Mouse (Mus musculus) retina, postnatal 1 day (tissue): Measurements from ENCODE around the gene Nek5.

Source experiments
- DNase-seq: peaks from one replicate; pipeline ENCODE4 v3.0.0-alpha.2; 2012

Nek5 gene

DNA sequence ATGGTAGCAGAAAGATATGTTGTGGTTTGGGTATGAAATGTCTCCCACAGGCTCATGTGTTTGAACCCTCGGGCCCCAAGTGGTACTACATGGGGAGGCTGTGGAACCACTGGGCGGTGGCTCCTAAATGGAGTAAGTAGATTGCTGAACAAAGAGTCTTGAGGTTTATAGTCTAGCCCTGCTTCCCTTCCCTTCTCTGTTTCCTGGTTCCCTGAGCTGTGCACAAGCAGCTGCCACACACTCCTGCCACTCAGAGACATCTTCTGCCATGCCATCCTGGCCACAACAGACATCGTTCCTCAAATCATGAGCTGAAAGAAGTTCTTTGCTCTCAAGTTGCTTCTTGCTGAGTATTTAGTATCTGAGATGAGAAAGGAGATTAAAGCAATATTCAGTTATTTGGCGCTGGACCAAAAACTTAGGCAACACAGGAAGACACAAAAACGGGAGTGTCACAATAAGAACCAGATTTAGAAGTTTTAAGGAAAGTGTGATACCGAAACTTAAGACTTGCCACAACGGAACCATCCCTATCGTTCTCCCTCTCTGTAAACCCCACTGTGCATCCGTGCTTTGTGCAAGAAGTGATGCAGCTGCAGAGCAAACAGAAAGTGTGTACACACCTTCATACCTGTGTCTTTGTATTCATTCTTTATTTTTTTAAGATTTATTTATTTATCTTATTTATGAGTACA lies 45.4 kb downstream of the Nek5 start:
- no peak for DNase-seq

DNA sequence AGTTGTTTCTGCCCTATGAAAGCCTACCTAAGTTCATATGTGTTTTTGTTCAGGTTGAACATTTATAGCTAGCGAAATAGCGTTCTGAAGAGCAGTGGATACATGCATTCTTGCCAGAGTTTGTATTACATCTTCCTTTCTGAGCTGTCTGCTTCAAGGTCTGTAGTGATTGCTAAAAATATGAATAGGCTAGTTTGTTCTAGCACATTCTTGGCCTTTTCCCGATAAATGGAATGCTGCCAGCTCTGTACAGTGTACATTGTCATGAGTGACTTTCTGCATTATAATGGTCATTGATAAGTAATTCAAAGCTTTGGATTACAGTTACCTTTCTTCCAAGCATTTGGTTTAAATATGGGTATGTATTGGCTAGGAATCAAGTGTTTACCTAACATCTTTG lies 63.7 kb downstream of the Nek5 start:
- no peak for DNase-seq

- peak; percentile 99 for DNase-seq
These were observed 64.4 kb downstream of the Nek5 start, which contains the start of gene Alg11 for GRCm38 (mm10) chr8:22060446-22060889. Gene Alg11, plus strand, starts transcription at chr8:22060721.

DNA sequence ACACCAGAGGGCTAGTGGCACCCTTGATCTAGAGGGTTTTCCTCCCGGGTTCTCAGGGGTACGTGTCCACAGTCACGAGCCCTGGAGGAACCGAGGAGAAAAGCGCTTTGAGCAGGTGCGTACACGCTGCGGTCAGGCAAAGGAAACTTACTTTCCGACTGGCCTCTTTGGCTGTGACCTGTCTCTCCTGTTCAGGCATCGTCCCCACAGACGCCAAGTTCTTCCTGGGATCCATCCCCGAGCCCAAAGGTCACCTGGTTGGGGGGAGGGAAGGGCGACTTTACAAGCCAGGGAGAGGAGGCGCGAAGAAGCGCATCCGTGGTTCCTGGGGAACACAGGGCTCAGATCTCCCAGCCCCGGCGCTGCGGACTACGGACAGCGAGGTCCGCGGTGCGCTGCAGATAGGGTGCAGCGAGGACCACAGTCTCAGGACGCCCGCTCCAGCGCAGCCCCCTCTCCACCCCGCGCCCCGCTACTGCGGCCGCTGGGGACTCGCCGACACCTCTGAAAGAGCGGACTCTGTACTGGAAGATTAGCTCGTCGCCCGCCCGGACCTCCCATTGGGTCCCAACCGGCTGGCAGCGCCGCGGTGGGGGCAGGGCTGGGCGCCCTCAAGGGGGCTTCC lies 64.9 kb downstream of the Nek5 start, which contains the start of gene Atp7b:
Gene Atp7b (minus strand): TSS at position 485 of the 625 bp plus-strand sequence.
- DNase-seq: no peak

GRCm38 (mm10) chr8:22059153-22059738 lies 65.6 kb downstream of the Nek5 start:
- DNase-seq: peak; percentile 17

GRCm38 (mm10) chr8:22058368-22058767 lies 66.5 kb downstream of the Nek5 start:
- no peak for DNase-seq

DNA sequence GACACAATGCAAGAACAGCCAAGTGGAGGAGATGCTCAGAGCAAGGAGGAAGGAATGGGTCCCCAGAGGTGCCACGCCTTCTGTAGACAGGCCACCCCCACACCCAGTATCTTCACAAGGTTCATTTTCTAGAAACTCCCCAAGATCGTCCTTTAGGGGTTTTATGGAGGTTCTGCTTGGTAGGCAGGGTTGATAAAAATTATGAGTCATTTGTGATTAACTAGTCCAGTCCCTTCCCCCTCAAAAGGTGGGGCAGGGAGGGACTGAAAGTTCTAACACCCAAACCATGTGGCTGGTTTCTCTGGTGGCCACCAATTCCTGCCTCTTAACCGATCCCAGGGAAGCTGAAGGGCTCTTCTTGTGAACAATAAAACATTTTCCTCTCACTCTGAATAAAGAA lies 68.0 kb downstream of the Nek5 start:
- DNase-seq: no peak

GRCm38 (mm10) chr8:22055492-22055877 lies 69.4 kb downstream of the Nek5 start:
- no peak for DNase-seq

GRCm38 (mm10) chr8:22054674-22055491 lies 70.0 kb downstream of the Nek5 start:
- no peak for DNase-seq

DNA sequence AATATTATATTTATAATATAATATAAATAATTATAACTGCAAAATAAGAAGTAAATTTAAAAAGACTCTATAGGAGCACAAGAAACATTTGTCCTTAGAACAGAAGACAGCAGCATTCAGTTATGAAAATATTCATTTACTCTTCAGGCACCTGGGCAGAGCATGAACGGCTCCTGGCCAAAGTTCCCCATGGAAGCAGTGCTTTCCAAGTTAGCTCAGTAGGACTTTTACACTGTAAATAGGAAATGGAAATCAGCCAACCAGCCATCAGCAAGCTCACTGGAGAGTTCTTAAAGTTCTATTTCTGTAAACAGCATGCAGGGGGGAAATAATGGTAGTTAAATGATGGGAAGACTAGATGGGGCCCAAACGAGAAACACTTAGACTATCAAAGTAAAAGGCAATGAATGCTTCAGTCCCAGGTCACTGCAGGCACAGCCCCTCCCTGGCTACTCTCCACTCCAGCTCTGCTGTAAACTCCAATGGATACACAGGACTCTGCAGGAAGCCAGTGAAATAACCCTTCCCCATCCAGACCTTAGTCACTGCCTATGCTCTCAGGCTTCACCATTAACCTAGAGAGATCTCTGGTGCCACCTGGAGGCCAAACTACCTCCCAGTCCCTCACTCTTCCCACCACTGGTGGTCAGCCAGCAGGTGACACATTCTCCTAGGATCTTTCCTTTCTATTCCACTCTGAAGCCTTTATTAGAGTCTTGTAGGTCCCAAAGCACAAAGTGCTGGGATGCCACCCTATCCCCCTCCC lies 77.0 kb downstream of the Nek5 start:
- DNase-seq: peak; percentile 68

DNA sequence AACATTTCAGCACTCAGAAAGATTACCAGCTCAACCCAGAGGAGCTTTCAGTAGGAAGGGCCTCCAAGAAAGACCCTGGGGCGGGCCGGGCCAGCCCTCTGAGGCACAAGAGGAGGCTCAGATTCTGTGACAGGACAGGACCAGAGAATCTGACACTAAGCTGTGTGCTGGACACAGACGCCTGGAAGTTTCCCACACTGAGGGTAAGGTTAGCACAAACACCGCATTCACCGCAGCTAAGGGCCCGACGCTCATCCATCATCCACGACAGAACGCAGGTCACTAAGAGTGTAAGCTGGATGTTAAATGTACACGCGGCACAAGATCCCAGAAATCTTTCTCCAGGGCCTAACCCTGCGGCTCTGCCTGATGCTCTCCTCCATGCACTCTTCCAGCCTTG lies 81.1 kb downstream of the Nek5 start:
- no peak for DNase-seq

GRCm38 (mm10) chr8:22042515-22042914 lies 82.3 kb downstream of the Nek5 start:
- no peak for DNase-seq

DNA sequence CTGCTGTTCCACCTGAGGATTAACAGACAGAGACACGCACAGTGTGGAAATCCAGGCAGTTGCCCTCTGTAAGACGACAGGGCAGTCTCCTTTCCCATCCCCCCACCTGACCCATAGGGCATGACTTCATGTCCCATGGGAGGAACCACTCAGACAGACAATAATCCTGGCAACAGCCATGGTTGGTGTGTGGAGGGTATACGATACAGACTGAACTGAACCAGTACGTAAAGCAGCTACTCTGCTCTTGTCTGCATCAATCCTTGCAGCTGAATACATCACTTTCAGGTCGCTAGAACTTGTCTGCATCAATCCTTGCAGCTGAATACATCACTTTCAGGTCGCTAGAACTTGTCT lies 84.7 kb downstream of the Nek5 start:
- peak; percentile 23 for DNase-seq

DNA sequence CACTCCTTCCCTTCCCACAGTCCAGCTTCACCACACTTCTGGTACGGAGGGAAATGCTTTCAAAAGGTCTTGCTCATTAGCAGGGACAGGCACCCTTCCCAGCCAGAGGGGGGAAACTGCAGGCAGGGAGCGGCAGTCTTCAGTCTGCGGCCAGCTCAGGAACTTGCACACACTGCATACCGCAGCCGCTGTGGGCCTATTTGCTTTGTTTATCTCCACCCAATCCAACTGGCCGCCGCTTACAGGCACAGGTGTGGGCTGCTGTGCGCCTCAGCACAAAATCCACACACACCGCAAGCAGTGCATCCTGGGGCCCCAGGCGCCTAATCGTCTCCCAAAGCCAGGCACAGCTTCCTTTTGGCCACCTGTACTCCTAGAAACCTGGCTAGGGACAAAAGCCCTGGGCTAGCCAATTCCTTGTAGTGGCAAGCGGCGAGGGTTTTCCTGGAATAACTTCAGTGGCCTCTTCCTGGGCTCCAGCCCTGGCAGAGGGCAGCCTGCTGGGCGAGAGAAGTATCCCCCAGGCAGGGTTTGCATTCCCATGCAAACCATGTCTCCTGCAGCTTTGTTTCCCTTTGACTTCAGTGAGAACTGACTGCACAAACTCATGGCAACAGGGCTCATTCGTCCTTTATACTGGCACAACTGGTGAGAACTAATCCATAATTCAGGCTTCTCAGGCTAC lies 85.2 kb downstream of the Nek5 start:
- DNase-seq: no peak

DNA sequence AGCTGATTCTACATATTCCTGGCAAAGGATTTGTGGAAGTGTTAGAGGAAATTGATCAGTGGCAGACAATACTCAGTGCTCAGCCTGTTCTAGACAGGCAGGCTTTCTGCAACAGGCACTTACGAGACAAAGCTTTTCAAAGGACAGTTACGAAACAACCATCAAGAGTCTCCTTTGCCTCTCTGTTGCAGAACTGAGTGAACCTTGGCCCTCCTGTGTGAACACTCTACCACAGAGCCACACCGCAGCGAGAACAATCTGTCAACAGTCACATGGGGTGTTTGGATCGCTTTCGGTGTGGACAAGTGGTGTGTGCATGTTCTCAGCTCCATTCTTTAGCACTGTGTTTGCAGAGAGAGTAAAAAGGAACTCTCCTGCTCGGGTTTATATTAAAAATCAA lies 87.8 kb downstream of the Nek5 start:
- DNase-seq: no peak

DNA sequence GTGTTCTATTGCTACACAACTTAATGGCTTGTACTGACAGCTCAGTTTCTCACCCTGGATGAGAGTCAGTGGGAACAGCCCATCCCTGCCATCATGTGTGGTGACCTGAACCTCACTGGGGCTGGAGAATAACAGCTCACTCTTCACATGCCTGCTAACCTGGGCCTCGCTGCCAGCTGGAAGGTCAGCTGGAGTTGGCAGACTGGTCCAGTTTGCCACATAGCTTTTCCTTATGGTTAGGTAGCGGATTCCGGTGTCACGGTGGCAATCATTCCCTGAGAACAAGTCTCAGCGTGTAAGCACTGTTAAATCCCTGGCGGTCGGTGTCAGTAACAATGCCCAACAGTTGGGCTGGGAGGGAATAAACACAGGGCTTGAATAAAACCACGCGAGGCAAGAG lies 88.7 kb downstream of the Nek5 start:
- DNase-seq: no peak

GRCm38 (mm10) chr8:22030990-22031389 lies 93.9 kb downstream of the Nek5 start:
- DNase-seq: no peak

DNA sequence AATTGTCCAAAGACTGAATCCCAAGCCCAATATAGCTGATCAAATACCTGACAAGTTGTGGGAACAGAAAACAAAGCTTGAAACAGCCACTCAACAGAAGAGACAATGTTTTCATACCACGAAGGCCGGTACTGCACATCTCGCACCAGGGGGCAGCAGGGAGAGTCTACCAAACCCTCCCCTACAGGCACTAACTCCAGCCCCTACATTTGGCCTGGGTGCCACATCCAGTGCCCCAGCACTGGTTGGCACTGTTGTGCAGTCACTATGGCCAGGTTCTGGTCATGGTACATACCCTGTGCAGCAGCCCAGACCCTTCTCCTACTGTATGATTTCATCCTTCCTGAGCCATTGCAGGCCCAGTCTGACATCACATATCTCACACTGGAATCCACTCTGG lies 95.9 kb downstream of the Nek5 start:
- DNase-seq: no peak

DNA sequence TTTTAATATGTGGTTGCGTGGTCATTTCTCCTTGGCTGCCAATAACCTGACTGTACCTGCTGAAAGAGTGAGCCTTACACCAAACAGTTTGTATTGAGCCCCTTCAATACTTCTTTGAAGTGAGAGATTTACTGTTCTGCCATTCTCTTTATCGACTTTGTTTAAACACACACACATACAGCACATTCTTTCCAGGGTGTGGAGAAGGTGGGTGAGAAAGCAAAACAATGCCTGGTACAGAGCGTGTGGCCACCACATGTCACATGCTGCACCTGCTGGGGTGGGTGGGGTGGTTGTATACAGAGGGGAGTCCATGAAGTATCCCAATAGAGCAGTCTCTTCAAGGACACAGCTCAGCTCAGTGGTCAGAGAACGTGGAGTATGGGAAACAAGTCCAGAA lies 99.6 kb downstream of the Nek5 start:
- DNase-seq: no peak
